Mouse (Mus musculus) forebrain, postnatal 0 days (tissue): ENCODE results near the gene Gm3164. TPM values are rescaled to one million over a fixed set of nuclear protein-coding genes. Genes with fewer than 3 reads are reported as not detected.
"Not testable (repeated sequence)": the region's sequence is repeated elsewhere in the genome, so short reads cannot be mapped to it uniquely, and the experiment has no call there.

Experiments used
- ATAC-seq: fragments of 200-750 bp; cut with Nextera tagmentation; 2 replicates; pipeline ENCODE4 v1.8.0; 2017; ENCODE audit warnings: mild to moderate bottlenecking, moderate library complexity
- DNase-seq: peaks from one replicate; pipeline ENCODE4 v3.0.0-alpha.2; 2015
- H3K27ac ChIP-seq: fragments of 300-500 bp; sonication (generic); 2 replicates; pipeline ENCODE4 v1.5.1; 2014; ENCODE audit warnings: low read depth, mild to moderate bottlenecking, antibody characterized with exemption, low read length, moderate library complexity, mixed read lengths
- H3K27me3 ChIP-seq: fragments of 300-500 bp; sonication (generic); 2 replicates; pipeline ENCODE4 v1.6.1; 2014; ENCODE audit warnings: mild to moderate bottlenecking, low read length, mixed read lengths; ENCODE audit not compliant: insufficient read depth
- H3K36me3 ChIP-seq: fragments of 300-500 bp; sonication (generic); 2 replicates; pipeline ENCODE4 v1.6.1; 2014; ENCODE audit warnings: mild to moderate bottlenecking, moderate library complexity; ENCODE audit not compliant: insufficient read depth
- H3K4me1 ChIP-seq: fragments of 300-500 bp; sonication (generic); 2 replicates; pipeline ENCODE4 v1.6.1; 2014; ENCODE audit warnings: antibody characterized with exemption; ENCODE audit not compliant: insufficient read depth
- H3K4me2 ChIP-seq: fragments of 300-500 bp; sonication (generic); 2 replicates; pipeline ENCODE4 v1.6.1; 2014; ENCODE audit warnings: low read depth, mild to moderate bottlenecking, moderate library complexity
- H3K4me3 ChIP-seq: fragments of 300-500 bp; sonication (generic); 2 replicates; pipeline ENCODE4 v1.5.1; 2014; ENCODE audit warnings: low read depth, low read length, mixed read lengths
- H3K9ac ChIP-seq: fragments of 300-500 bp; sonication (generic); 2 replicates; pipeline ENCODE4 v1.6.1; 2014; ENCODE audit warnings: mild to moderate bottlenecking
- H3K9me3 ChIP-seq: fragments of 300-500 bp; sonication (generic); 2 replicates; pipeline ENCODE4 v1.6.1; 2016; ENCODE audit warnings: low read length
- WGBS: fragments of 180-500 bp; shearing (Covaris S2); extraction: QIAGEN DNeasy Blood & Tissue Kit; methylation state at CpG from one replicate; pipeline ENCODE4 v1.1.7; 2014; 5-methylcytosine and 5-hydroxymethylcytosine counted together
- polyA plus RNA-seq: library from polyadenylated mRNA; unstranded; fragments of >200 nt; fragmentation: Nextera tagmentation; extraction: Ambion mirVana; gene quantifications from 2 replicates; pipeline ENCODE4 v1.2.1, GENCODE M21; 2015
- total RNA-seq: library from RNA; depleted of rRNA; stranded (reverse); fragments of >200 nt; gene quantifications from 2 replicates; pipeline ENCODE4 v1.2.3, GENCODE M21; 2014; rRNA removed

Gene Gm3164
- total and polyA plus RNA-seq, 2 experiments from 2014 or later, result 4.6 to 4.8 TPM

- H3K27ac ChIP-seq, DNase-seq, H3K27me3 ChIP-seq, H3K4me2 ChIP-seq, H3K4me3 ChIP-seq, H3K36me3 ChIP-seq, ATAC-seq, H3K9ac ChIP-seq, H3K4me1 ChIP-seq, H3K9me3 ChIP-seq: not testable (repeated sequence)
Measured at GRCm38 (mm10) chr14:4403840-4404239, 11.4 kb upstream of the Gm3164 start.

- not testable (repeated sequence) for DNase-seq, H3K36me3 ChIP-seq, ATAC-seq, H3K27ac ChIP-seq, H3K27me3 ChIP-seq, H3K4me1 ChIP-seq, H3K4me2 ChIP-seq, H3K4me3 ChIP-seq, H3K9ac ChIP-seq, H3K9me3 ChIP-seq
- 71% methylated on average over 1 of the region's 1 CpGs for WGBS
Measured at GRCm38 (mm10) chr14:4409939-4410338, 5.3 kb upstream of the Gm3164 start.

- not testable (repeated sequence) for H3K27ac ChIP-seq, ATAC-seq, H3K4me1 ChIP-seq
Measured at GRCm38 (mm10) chr14:4430692-4431091, 15.4 kb downstream of the Gm3164 start, which contains the start of gene Gm3173. Gm3173 (plus strand) TSS chr14:4430992.

GRCm38 (mm10) chr14:4481445-4481844 is 66.2 kb downstream of the Gm3164 start, which contains the start of gene Gm3182:
Gm3182 (plus strand) TSS chr14:4481745.
- H3K9me3 ChIP-seq, result not testable (repeated sequence)

More at GRCm38 (mm10) chr14:4430692-4431091, 15.4 kb downstream of the Gm3164 start, which contains the start of gene Gm3173:
- not testable (repeated sequence) for H3K36me3 ChIP-seq, H3K4me3 ChIP-seq, H3K9ac ChIP-seq, H3K27me3 ChIP-seq, DNase-seq, H3K9me3 ChIP-seq, H3K4me2 ChIP-seq

More at GRCm38 (mm10) chr14:4481445-4481844, 66.2 kb downstream of the Gm3164 start, which contains the start of gene Gm3182:
- 100% methylated on average over 1 of the region's 2 CpGs for WGBS
- H3K27me3 ChIP-seq, H3K27ac ChIP-seq, H3K36me3 ChIP-seq, H3K9ac ChIP-seq, H3K4me1 ChIP-seq, DNase-seq, ATAC-seq, H3K4me3 ChIP-seq, H3K4me2 ChIP-seq: not testable (repeated sequence)

Other genes starting within 250 kb of the Gm3164 start
- 9.1 and 10.3 TPM in 2 replicates for gene Gm2974, start 232.9 kb upstream of the Gm3164 start, total RNA-seq
- 12.0 and 13.6 TPM in 2 replicates for gene Gm2974, start 232.9 kb upstream of the Gm3164 start, polyA plus RNA-seq
- 0.29 TPM in 1 of 2 replicates, not detected in the other for gene Gm3138, start 165.8 kb upstream of the Gm3164 start, total RNA-seq
- not detected in 2 replicates for gene Gm3138, start 165.8 kb upstream of the Gm3164 start, polyA plus RNA-seq
- not detected in 2 replicates for gene Gm3149, start 98.2 kb upstream of the Gm3164 start, total RNA-seq
- gene Gm3149, start 98.2 kb upstream of the Gm3164 start, polyA plus RNA-seq, result 0.09 TPM in 1 of 2 replicates, not detected in the other
- gene 2610042L04Rik, start 80.7 kb upstream of the Gm3164 start, total RNA-seq, result 7.0 and 8.5 TPM in 2 replicates
- gene 2610042L04Rik, start 80.7 kb upstream of the Gm3164 start, polyA plus RNA-seq, result 9.1 and 12.6 TPM in 2 replicates
- gene Gm3159, start 17.9 kb upstream of the Gm3164 start, total RNA-seq, result not detected in 2 replicates
- not detected in 2 replicates for gene Gm3159, start 17.9 kb upstream of the Gm3164 start, polyA plus RNA-seq
- gene Gm3173, start 15.5 kb downstream of the Gm3164 start, total RNA-seq, result 1.7 and 2.8 TPM in 2 replicates
- gene Gm3173, start 15.5 kb downstream of the Gm3164 start, polyA plus RNA-seq, result 1.7 and 3.3 TPM in 2 replicates
- gene Gm3182, start 66.3 kb downstream of the Gm3164 start, total RNA-seq, result not detected in 2 replicates
- gene Gm3182, start 66.3 kb downstream of the Gm3164 start, polyA plus RNA-seq, result not detected in 2 replicates
- not detected in 2 replicates for gene Gm3047, start 140.0 kb downstream of the Gm3164 start, total RNA-seq
- not detected in 2 replicates for gene Gm3047, start 140.0 kb downstream of the Gm3164 start, polyA plus RNA-seq
- not detected in 2 replicates for gene Gm8159, start 216.9 kb downstream of the Gm3164 start, total RNA-seq
- not detected in 2 replicates for gene Gm8159, start 216.9 kb downstream of the Gm3164 start, polyA plus RNA-seq
- gene Gm3239, start 248.7 kb downstream of the Gm3164 start, total RNA-seq, result 1.9 and 3.0 TPM in 2 replicates
- gene Gm3239, start 248.7 kb downstream of the Gm3164 start, polyA plus RNA-seq, result 0.50 and 1.4 TPM in 2 replicates